Mouse (Mus musculus) embryonic fibroblast, embryonic 13.5 days (primary cell): ENCODE measurements at regions not wholly inside any gene's neighbourhood (a gene's known extent, or its start where the extent isn't known, plus 50 kb on each side); places are given as distances from the start of the nearest gene placed in this dataset.

ENCODE experiments used
- CTCF ChIP-seq: IDR thresholded peaks from 2 replicates; pipeline ENCODE4 v1.5.1; 2011; ENCODE audit warnings: mild to moderate bottlenecking, control low read depth, low read length, moderate library complexity, borderline replicate concordance; ENCODE audit not compliant: insufficient read depth
- POLR2A ChIP-seq: IDR thresholded peaks from 2 replicates; pipeline ENCODE4 v1.6.1; 2011; ENCODE audit warnings: low read depth, mild to moderate bottlenecking, control low read depth, low read length, moderate library complexity

GRCm38 (mm10) chrX:11899051-11899450 is 261.1 kb downstream of the Bcor start:
- no peak for TF ChIP-seq CTCF
- no peak for TF ChIP-seq POLR2A
